Mouse (Mus musculus): ENCODE results near the gene Eef2kmt. TPM values are rescaled to one million over a fixed set of nuclear protein-coding genes. Genes with fewer than 3 reads are reported as not detected.

Gene Eef2kmt
- total and polyA plus RNA-seq, 2 experiments, result 7.2 to 22.4 TPM

DNA sequence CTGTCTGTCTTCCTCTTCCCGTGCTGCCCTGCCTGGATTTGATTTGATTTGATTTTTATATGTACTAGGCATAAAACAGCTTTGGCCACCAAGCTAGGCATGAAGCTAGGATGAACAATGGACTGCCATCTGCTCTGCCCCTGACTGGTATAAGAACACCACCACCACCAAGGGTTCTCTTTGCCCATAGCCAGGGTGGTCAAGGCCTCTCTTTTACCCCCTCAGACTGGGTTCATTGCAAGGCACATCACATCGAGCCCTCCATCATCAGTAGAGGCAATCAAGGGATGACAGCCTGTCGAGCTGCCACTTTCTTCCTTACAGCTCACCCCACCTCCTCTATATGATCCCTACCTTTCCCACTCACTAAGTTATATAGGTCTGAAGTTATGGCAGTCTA, 16.6 kb upstream of the Eef2kmt start:
- Histone ChIP-seq H3K4me1 (ENCODE audit: control insufficient read depth, insufficient read depth, low read length) (no peaks in the 10 kb centered on the region), H3K4me3 (ENCODE audit: insufficient read depth, low read depth, low read length) (no peak overlapping the region), H3K79me2 (ENCODE audit: control insufficient read depth, insufficient read depth, low read length) (no peaks in the 10 kb centered on the region), H3K9ac (ENCODE audit: low read depth, low read length) (no peak overlapping the region), H3K36me3 (ENCODE audit: control insufficient read depth, insufficient read depth, low read length) (no peaks in the 10 kb centered on the region), H3K27me3 (ENCODE audit: control insufficient read depth, insufficient read depth, low read length) (no peaks in the 10 kb centered on the region), H3K27ac (replicated peaks; ENCODE audit: insufficient read depth, low read depth, low read length) (no peak overlapping the region)
- 82% methylated on average over 3 of the region's 3 CpGs for WGBS
- DNase-seq (ENCODE audit: extremely low read depth, low read depth, low spot score), result no peak
- no peak for TF ChIP-seq CTCF (IDR thresholded peaks at IDR 0.05; ENCODE audit: low read depth, low read length)
- TF ChIP-seq POLR2A (IDR thresholded peaks at IDR 0.05; ENCODE audit: extremely low read depth, insufficient read depth, low read length), result no peak

DNA sequence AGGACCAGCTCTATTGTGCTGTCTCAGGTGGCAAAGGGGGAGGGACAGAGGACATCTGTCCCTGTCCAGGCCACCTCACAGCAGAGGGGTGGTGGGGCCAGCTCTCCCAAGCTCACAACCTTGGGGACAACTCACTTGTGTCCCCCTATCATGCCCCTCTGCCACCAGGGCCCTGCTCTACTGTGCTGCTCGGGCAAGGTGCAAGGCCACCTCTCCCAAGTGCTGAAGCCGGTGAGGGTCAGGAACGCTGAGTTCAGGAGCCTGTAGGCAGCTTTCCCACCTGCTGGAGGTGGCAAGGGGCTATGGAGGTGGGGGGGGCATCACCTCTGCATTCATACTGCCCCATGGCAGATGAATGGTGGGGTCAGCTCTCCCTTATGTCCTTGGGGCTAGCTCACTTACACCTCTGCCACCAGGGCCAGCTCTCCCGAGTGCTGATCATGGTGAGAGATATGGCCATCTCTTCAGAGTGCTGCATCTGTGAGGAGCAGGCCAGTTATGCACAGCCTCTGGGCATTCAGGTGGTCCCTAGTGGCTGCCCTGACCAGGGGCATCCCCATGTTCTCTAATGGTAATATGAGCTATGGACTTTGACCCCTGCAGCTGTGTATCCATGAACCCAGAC, 15.7 kb upstream of the Eef2kmt start:
- DNase-seq (ENCODE audit: extremely low read depth, low read depth, low spot score), result no peak
- H3K27me3 ChIP-seq (ENCODE audit: control insufficient read depth, insufficient read depth, low read length), result no peaks in the 10 kb centered on the region
- no peaks in the 10 kb centered on the region for H3K36me3 ChIP-seq (ENCODE audit: control insufficient read depth, insufficient read depth, low read length)
- no peaks in the 10 kb centered on the region for H3K4me1 ChIP-seq (ENCODE audit: control insufficient read depth, insufficient read depth, low read length)
- TF ChIP-seq CTCF (IDR thresholded peaks at IDR 0.05; ENCODE audit: low read depth, low read length), result no peak
- TF ChIP-seq POLR2A (IDR thresholded peaks at IDR 0.05; ENCODE audit: extremely low read depth, insufficient read depth, low read length), result no peak
- no peak overlapping the region for H3K9ac ChIP-seq (ENCODE audit: low read depth, low read length)
- no peaks in the 10 kb centered on the region for H3K79me2 ChIP-seq (ENCODE audit: control insufficient read depth, insufficient read depth, low read length)
- WGBS, result 85% methylated on average over 4 of the region's 4 CpGs
- H3K4me3 ChIP-seq (ENCODE audit: insufficient read depth, low read depth, low read length), result no peak overlapping the region
- no peak overlapping the region for H3K27ac ChIP-seq (replicated peaks; ENCODE audit: insufficient read depth, low read depth, low read length)

DNA sequence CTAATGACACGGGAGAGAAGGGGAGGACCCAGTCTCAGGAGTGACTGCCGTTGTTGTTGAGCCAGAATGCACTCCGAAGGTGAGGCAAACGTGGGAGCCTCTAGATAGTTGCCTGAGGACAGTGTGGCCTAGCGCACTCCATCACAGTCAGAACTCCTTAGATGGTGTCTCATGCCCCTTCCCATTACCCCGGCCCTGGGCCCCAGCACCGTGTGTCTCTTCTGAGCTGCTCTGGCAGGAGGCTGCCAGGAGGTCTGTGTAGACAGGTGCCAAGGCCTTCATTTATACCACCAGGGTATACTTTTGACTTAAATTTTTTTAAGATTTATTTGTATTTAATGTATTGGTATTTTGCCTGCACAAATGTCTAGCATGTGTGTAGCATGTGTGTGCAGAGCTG, 8.1 kb upstream of the Eef2kmt start:
- Histone ChIP-seq H3K27me3 (ENCODE audit: control insufficient read depth, insufficient read depth, low read length) (no peaks in the 10 kb centered on the region), H3K4me1 (ENCODE audit: control insufficient read depth, insufficient read depth, low read length) (no peaks in the 10 kb centered on the region), H3K9ac (ENCODE audit: low read depth, low read length) (no peak overlapping the region), H3K36me3 (ENCODE audit: control insufficient read depth, insufficient read depth, low read length) (no peaks in the 10 kb centered on the region), H3K79me2 (ENCODE audit: control insufficient read depth, insufficient read depth, low read length) (no peaks in the 10 kb centered on the region), H3K27ac (replicated peaks; ENCODE audit: insufficient read depth, low read depth, low read length) (no peak overlapping the region), H3K4me3 (ENCODE audit: insufficient read depth, low read depth, low read length) (no peak overlapping the region)
- TF ChIP-seq POLR2A (IDR thresholded peaks at IDR 0.05; ENCODE audit: extremely low read depth, insufficient read depth, low read length) (no peak), CTCF (IDR thresholded peaks at IDR 0.05; ENCODE audit: low read depth, low read length) (no peak)
- WGBS, result 87% methylated on average over 7 of the region's 7 CpGs
- no peak for DNase-seq (ENCODE audit: extremely low read depth, low read depth, low spot score)

DNA sequence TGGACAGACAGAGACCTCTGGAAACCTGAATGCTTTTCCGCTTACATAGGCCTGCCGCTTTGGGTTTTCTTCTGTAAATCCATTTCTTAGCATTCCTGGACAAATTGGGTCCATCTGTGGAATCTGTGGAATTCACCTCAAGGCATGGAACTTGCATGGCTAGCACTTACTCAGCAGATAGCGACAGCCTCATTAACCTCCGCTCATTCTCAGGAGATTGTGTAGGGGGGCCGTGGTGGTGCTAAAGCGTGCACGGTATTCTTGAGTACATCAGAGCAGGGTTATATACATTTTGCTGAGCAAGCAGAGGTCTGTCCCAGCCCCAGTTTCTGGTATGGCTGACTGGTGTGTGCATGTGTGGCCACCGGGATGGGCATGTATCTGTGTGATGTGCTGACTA, 7.4 kb upstream of the Eef2kmt start:
- Histone ChIP-seq H3K27ac (replicated peaks; ENCODE audit: insufficient read depth, low read depth, low read length) (no peak overlapping the region), H3K27me3 (ENCODE audit: control insufficient read depth, insufficient read depth, low read length) (no peaks in the 10 kb centered on the region), H3K79me2 (ENCODE audit: control insufficient read depth, insufficient read depth, low read length) (no peaks in the 10 kb centered on the region), H3K9ac (ENCODE audit: low read depth, low read length) (no peak overlapping the region), H3K36me3 (ENCODE audit: control insufficient read depth, insufficient read depth, low read length) (no peaks in the 10 kb centered on the region), H3K4me1 (ENCODE audit: control insufficient read depth, insufficient read depth, low read length) (no peaks in the 10 kb centered on the region), H3K4me3 (ENCODE audit: insufficient read depth, low read depth, low read length) (no peak overlapping the region)
- no peak for DNase-seq (ENCODE audit: extremely low read depth, low read depth, low spot score)
- TF ChIP-seq POLR2A (IDR thresholded peaks at IDR 0.05; ENCODE audit: extremely low read depth, insufficient read depth, low read length) (no peak), CTCF (IDR thresholded peaks at IDR 0.05; ENCODE audit: low read depth, low read length) (no peak)
- WGBS, result 84% methylated on average over 8 of the region's 8 CpGs

DNA sequence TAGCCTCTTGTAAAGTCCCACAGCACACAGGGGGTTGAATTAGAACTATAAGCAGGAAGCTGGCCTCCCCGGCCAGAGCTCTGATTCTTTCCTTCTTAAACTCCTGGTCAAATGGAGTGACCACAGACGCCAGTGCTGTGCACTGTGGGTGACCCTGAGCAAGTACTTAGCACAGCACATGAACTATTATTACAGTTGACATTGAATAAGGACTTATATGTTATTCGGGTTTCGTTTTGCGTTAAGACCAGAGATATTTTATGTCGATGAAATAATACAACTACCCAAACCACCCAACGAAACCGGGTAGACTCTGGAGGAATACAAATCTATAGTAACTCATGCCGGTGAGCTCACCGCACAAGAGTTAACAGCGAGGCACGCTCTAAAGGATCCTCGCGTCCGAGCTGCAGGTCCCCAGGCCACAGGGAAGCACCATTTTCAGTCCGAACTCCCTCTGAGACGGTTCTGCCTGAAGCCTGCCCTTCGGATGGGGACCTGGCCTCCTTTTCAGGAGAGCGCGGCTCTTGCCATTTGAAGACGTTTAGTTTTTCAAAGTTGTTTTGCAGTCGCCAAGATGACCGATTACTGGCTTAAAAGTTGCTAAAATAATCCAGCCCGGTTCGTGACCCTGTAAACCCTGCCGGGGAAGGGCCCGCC, 572 bp downstream of the Eef2kmt start:
- TF ChIP-seq POLR2A (IDR thresholded peaks at IDR 0.05; ENCODE audit: extremely low read depth, insufficient read depth, low read length) (no peak), CTCF (IDR thresholded peaks at IDR 0.05; ENCODE audit: low read depth, low read length) (no peak)

More for the DNA sequence above, 572 bp downstream of the Eef2kmt start:
- 1% methylated on average over 27 of the region's 27 CpGs for WGBS
- peak overlapping the region; percentile 71 for H3K4me3 ChIP-seq (ENCODE audit: insufficient read depth, low read depth, low read length)
- peak; percentile 28 for DNase-seq (ENCODE audit: extremely low read depth, low read depth, low spot score)
- H3K27ac ChIP-seq (replicated peaks; ENCODE audit: insufficient read depth, low read depth, low read length), result peak overlapping the region; percentile 32
- H3K9ac ChIP-seq (ENCODE audit: low read depth, low read length), result peak overlapping the region; percentile 73
- peaks cover 10% of the 10 kb centered on the region for H3K4me1 ChIP-seq (ENCODE audit: control insufficient read depth, insufficient read depth, low read length)
- H3K27me3 ChIP-seq (ENCODE audit: control insufficient read depth, insufficient read depth, low read length), result no peaks in the 10 kb centered on the region
- no peaks in the 10 kb centered on the region for H3K79me2 ChIP-seq (ENCODE audit: control insufficient read depth, insufficient read depth, low read length)
- H3K36me3 ChIP-seq (ENCODE audit: control insufficient read depth, insufficient read depth, low read length), result no peaks in the 10 kb centered on the region

Data from liver, adult 2 months (tissue).